Mouse (Mus musculus): ENCODE data around the gene Espl1. TPM values are rescaled to one million over a fixed set of nuclear protein-coding genes. Genes with fewer than 3 reads are reported as not detected.

Espl1 gene
- total and polyA plus RNA-seq, 3 experiments = 15.8 to 145 (median 35.5) TPM

GRCm38 (mm10) chr15:102369972-102370371 lies 73.9 kb downstream of the Espl1 start:
- no peak for ATAC-seq (ENCODE audit: extremely low read depth, insufficient number of reproducible peaks, low FRiP score, poor library complexity, severe bottlenecking)
- no peak for TF ChIP-seq TAL1 (conservative IDR thresholded peaks at IDR 0.05; ENCODE audit: low read depth, low read length)
- no peak for TF ChIP-seq GATA2 (IDR thresholded peaks at IDR 0.05; ENCODE audit: borderline replicate concordance, low read depth, low read length)
- TF ChIP-seq POLR2AphosphoS5 (IDR thresholded peaks at IDR 0.05; ENCODE audit: insufficient replicate concordance, low read depth, low read length) = no peak
- no peak for TF ChIP-seq GATA1 (IDR thresholded peaks at IDR 0.05; ENCODE audit: borderline replicate concordance, low read length)
- TF ChIP-seq CTCF (IDR thresholded peaks at IDR 0.05; ENCODE audit: low read depth, low read length) = no peak
- H3K36me3 ChIP-seq (replicated peaks) = no peaks in the 10 kb centered on the region
- no peak overlapping the region for H3K4me3 ChIP-seq (ENCODE audit: low read depth, low read length)
- H3K4me1 ChIP-seq (ENCODE audit: insufficient read depth, low read depth, low read length) = peaks cover 24% of the 10 kb centered on the region
- H3K27me3 ChIP-seq (ENCODE audit: insufficient read depth, low read length) = peaks cover 78% of the 10 kb centered on the region
- DNase-seq (ENCODE audit: low spot score) = no peak
- H3K9me3 ChIP-seq (replicated peaks) = no peaks in the 10 kb centered on the region

GRCm38 (mm10) chr15:102370727-102371126 lies 74.7 kb downstream of the Espl1 start:
- TF ChIP-seq CTCF (IDR thresholded peaks at IDR 0.05; ENCODE audit: low read depth, low read length) = no peak
- TF ChIP-seq TAL1 (conservative IDR thresholded peaks at IDR 0.05; ENCODE audit: low read depth, low read length) = no peak
- TF ChIP-seq POLR2AphosphoS5 (IDR thresholded peaks at IDR 0.05; ENCODE audit: insufficient replicate concordance, low read depth, low read length) = no peak
- TF ChIP-seq GATA2 (IDR thresholded peaks at IDR 0.05; ENCODE audit: borderline replicate concordance, low read depth, low read length) = no peak
- TF ChIP-seq GATA1 (IDR thresholded peaks at IDR 0.05; ENCODE audit: borderline replicate concordance, low read length) = no peak
- ATAC-seq (ENCODE audit: extremely low read depth, insufficient number of reproducible peaks, low FRiP score, poor library complexity, severe bottlenecking) (no peak), DNase-seq (ENCODE audit: low spot score) (no peak)
- Histone ChIP-seq H3K9me3 (replicated peaks) (no peaks in the 10 kb centered on the region), H3K4me3 (ENCODE audit: low read depth, low read length) (no peak overlapping the region), H3K4me1 (ENCODE audit: insufficient read depth, low read depth, low read length) (peaks cover 22% of the 10 kb centered on the region), H3K27me3 (ENCODE audit: insufficient read depth, low read length) (peaks cover 78% of the 10 kb centered on the region), H3K36me3 (replicated peaks) (no peaks in the 10 kb centered on the region)

Other genes with a start within 250 kb of the Espl1 start
Only the 20 nearest of the 23 such genes appear.
- 3.8 TPM in 1 of 2 replicates, not detected in the other for gene Tns2, start 195.9 kb upstream of the Espl1 start, total RNA-seq (2014; fragmentation: Nextera tagmentation)
- 0.41 and 2.3 TPM in 2 replicates for gene Tns2, start 195.9 kb upstream of the Espl1 start, total RNA-seq (2017)
- 0.55 and 0.63 TPM in 2 replicates for gene Tns2, start 195.9 kb upstream of the Espl1 start, polyA plus RNA-seq (2012)
- gene Spryd3, start 160.0 kb upstream of the Espl1 start, total RNA-seq (2014; fragmentation: Nextera tagmentation) = 5.3 and 7.1 TPM in 2 replicates
- 12.1 and 12.3 TPM in 2 replicates for gene Spryd3, start 160.0 kb upstream of the Espl1 start, total RNA-seq (2017)
- gene Spryd3, start 160.0 kb upstream of the Espl1 start, polyA plus RNA-seq (2012) = 12.7 and 14.9 TPM in 2 replicates
- gene Igfbp6, start 151.9 kb upstream of the Espl1 start, total RNA-seq (2014; fragmentation: Nextera tagmentation) = 0.68 TPM in 1 of 2 replicates, not detected in the other
- 1.3 and 1.9 TPM in 2 replicates for gene Igfbp6, start 151.9 kb upstream of the Espl1 start, total RNA-seq (2017)
- gene Igfbp6, start 151.9 kb upstream of the Espl1 start, polyA plus RNA-seq (2012) = 0.21 and 0.30 TPM in 2 replicates
- gene Soat2, start 145.7 kb upstream of the Espl1 start, total RNA-seq (2014; fragmentation: Nextera tagmentation) = 7.4 and 8.1 TPM in 2 replicates
- gene Soat2, start 145.7 kb upstream of the Espl1 start, total RNA-seq (2017) = 3.1 and 3.3 TPM in 2 replicates
- gene Soat2, start 145.7 kb upstream of the Espl1 start, polyA plus RNA-seq (2012) = 0.64 and 1.1 TPM in 2 replicates
- gene Zfp740, start 93.0 kb upstream of the Espl1 start, total RNA-seq (2014; fragmentation: Nextera tagmentation) = 42.5 and 64.5 TPM in 2 replicates
- gene Zfp740, start 93.0 kb upstream of the Espl1 start, total RNA-seq (2017) = 34.8 and 35.3 TPM in 2 replicates
- 12.9 and 18.2 TPM in 2 replicates for gene Zfp740, start 93.0 kb upstream of the Espl1 start, polyA plus RNA-seq (2012)
- gene Csad, start 91.5 kb upstream of the Espl1 start, total RNA-seq (2014; fragmentation: Nextera tagmentation) = 2.1 and 11.9 TPM in 2 replicates
- 4.2 and 4.9 TPM in 2 replicates for gene Csad, start 91.5 kb upstream of the Espl1 start, total RNA-seq (2017)
- 3.1 and 4.2 TPM in 2 replicates for gene Csad, start 91.5 kb upstream of the Espl1 start, polyA plus RNA-seq (2012)
- gene Itgb7, start 64.3 kb upstream of the Espl1 start, total RNA-seq (2014; fragmentation: Nextera tagmentation) = 23.7 and 26.6 TPM in 2 replicates
- gene Itgb7, start 64.3 kb upstream of the Espl1 start, total RNA-seq (2017) = 80.9 and 83.5 TPM in 2 replicates
- gene Itgb7, start 64.3 kb upstream of the Espl1 start, polyA plus RNA-seq (2012) = 22.1 and 27.2 TPM in 2 replicates
- 2.6 and 3.4 TPM in 2 replicates for gene Rarg, start 38.7 kb upstream of the Espl1 start, total RNA-seq (2014; fragmentation: Nextera tagmentation)
- gene Rarg, start 38.7 kb upstream of the Espl1 start, total RNA-seq (2017) = 1.0 and 1.9 TPM in 2 replicates
- gene Rarg, start 38.7 kb upstream of the Espl1 start, polyA plus RNA-seq (2012) = 1.8 and 2.2 TPM in 2 replicates
- gene Gm9918, start 25.7 kb upstream of the Espl1 start, total RNA-seq (2014; fragmentation: Nextera tagmentation) = not detected in 2 replicates
- gene Gm9918, start 25.7 kb upstream of the Espl1 start, total RNA-seq (2017) = 0.12 and 0.44 TPM in 2 replicates
- not detected in 2 replicates for gene Gm9918, start 25.7 kb upstream of the Espl1 start, polyA plus RNA-seq (2012)
- gene Mfsd5, start 16.8 kb upstream of the Espl1 start, total RNA-seq (2014; fragmentation: Nextera tagmentation) = 24.5 and 25.8 TPM in 2 replicates
- gene Mfsd5, start 16.8 kb upstream of the Espl1 start, total RNA-seq (2017) = 31.1 and 37.2 TPM in 2 replicates
- gene Mfsd5, start 16.8 kb upstream of the Espl1 start, polyA plus RNA-seq (2012) = 66.2 and 75.3 TPM in 2 replicates
- 113 and 119 TPM in 2 replicates for gene Pfdn5, start 29.9 kb downstream of the Espl1 start, total RNA-seq (2014; fragmentation: Nextera tagmentation)
- gene Pfdn5, start 29.9 kb downstream of the Espl1 start, total RNA-seq (2017) = 271 and 276 TPM in 2 replicates
- gene Pfdn5, start 29.9 kb downstream of the Espl1 start, polyA plus RNA-seq (2012) = 13.6 and 23.0 TPM in 2 replicates
- gene Myg1, start 35.4 kb downstream of the Espl1 start, total RNA-seq (2014; fragmentation: Nextera tagmentation) = 37.5 and 45.9 TPM in 2 replicates
- gene Myg1, start 35.4 kb downstream of the Espl1 start, total RNA-seq (2017) = 30.1 and 35.2 TPM in 2 replicates
- gene Myg1, start 35.4 kb downstream of the Espl1 start, polyA plus RNA-seq (2012) = 72.6 and 87.5 TPM in 2 replicates
- 187 and 217 TPM in 2 replicates for gene Aaas, start 54.5 kb downstream of the Espl1 start, total RNA-seq (2014; fragmentation: Nextera tagmentation)
- 110 and 126 TPM in 2 replicates for gene Aaas, start 54.5 kb downstream of the Espl1 start, total RNA-seq (2017)
- 199 and 288 TPM in 2 replicates for gene Aaas, start 54.5 kb downstream of the Espl1 start, polyA plus RNA-seq (2012)
- gene Sp7, start 70.9 kb downstream of the Espl1 start, total RNA-seq (2014; fragmentation: Nextera tagmentation) = not detected in 2 replicates
- gene Sp7, start 70.9 kb downstream of the Espl1 start, total RNA-seq (2017) = 0.06 and 0.16 TPM in 2 replicates
- not detected in 2 replicates for gene Sp7, start 70.9 kb downstream of the Espl1 start, polyA plus RNA-seq (2012)
- 92.4 and 93.8 TPM in 2 replicates for gene Sp1, start 109.9 kb downstream of the Espl1 start, total RNA-seq (2014; fragmentation: Nextera tagmentation)
- gene Sp1, start 109.9 kb downstream of the Espl1 start, total RNA-seq (2017) = 42.3 and 50.5 TPM in 2 replicates
- 16.4 and 35.8 TPM in 2 replicates for gene Sp1, start 109.9 kb downstream of the Espl1 start, polyA plus RNA-seq (2012)
- not detected in 2 replicates for gene Amhr2, start 149.1 kb downstream of the Espl1 start, total RNA-seq (2014; fragmentation: Nextera tagmentation)
- gene Amhr2, start 149.1 kb downstream of the Espl1 start, total RNA-seq (2017) = not detected in 2 replicates
- not detected in 2 replicates for gene Amhr2, start 149.1 kb downstream of the Espl1 start, polyA plus RNA-seq (2012)
- gene Prr13, start 162.8 kb downstream of the Espl1 start, total RNA-seq (2014; fragmentation: Nextera tagmentation) = 78.6 and 94.0 TPM in 2 replicates
- gene Prr13, start 162.8 kb downstream of the Espl1 start, total RNA-seq (2017) = 84.1 and 86.0 TPM in 2 replicates
- gene Prr13, start 162.8 kb downstream of the Espl1 start, polyA plus RNA-seq (2012) = 122 and 254 TPM in 2 replicates
- 1,640 and 1,748 TPM in 2 replicates for gene Pcbp2, start 174.3 kb downstream of the Espl1 start, total RNA-seq (2014; fragmentation: Nextera tagmentation)
- gene Pcbp2, start 174.3 kb downstream of the Espl1 start, total RNA-seq (2017) = 202 and 214 TPM in 2 replicates
- 660 and 876 TPM in 2 replicates for gene Pcbp2, start 174.3 kb downstream of the Espl1 start, polyA plus RNA-seq (2012)
- 28.7 TPM in 1 of 2 replicates, not detected in the other for gene Gm10337, start 207.5 kb downstream of the Espl1 start, total RNA-seq (2014; fragmentation: Nextera tagmentation)
- gene Gm10337, start 207.5 kb downstream of the Espl1 start, total RNA-seq (2017) = not detected in 2 replicates
- gene Gm10337, start 207.5 kb downstream of the Espl1 start, polyA plus RNA-seq (2012) = not detected in 2 replicates
- 0.75 and 1.4 TPM in 2 replicates for gene Map3k12, start 220.8 kb downstream of the Espl1 start, total RNA-seq (2014; fragmentation: Nextera tagmentation)
- 1.9 TPM in 2 replicates for gene Map3k12, start 220.8 kb downstream of the Espl1 start, total RNA-seq (2017)
- gene Map3k12, start 220.8 kb downstream of the Espl1 start, polyA plus RNA-seq (2012) = 0.60 and 0.72 TPM in 2 replicates

All from G1E (cell line).